Mouse (Mus musculus) frontal cortex, postnatal 25 days (tissue): Measurements from ENCODE around the gene Rab43.

ENCODE experiments used
- DNase-seq, 2 experiments: peaks; one replicate each; pipeline ENCODE4 v3.0.0; 2022; ENCODE audit warnings: low spot score in 2 of 2

Rab43 gene

DNA sequence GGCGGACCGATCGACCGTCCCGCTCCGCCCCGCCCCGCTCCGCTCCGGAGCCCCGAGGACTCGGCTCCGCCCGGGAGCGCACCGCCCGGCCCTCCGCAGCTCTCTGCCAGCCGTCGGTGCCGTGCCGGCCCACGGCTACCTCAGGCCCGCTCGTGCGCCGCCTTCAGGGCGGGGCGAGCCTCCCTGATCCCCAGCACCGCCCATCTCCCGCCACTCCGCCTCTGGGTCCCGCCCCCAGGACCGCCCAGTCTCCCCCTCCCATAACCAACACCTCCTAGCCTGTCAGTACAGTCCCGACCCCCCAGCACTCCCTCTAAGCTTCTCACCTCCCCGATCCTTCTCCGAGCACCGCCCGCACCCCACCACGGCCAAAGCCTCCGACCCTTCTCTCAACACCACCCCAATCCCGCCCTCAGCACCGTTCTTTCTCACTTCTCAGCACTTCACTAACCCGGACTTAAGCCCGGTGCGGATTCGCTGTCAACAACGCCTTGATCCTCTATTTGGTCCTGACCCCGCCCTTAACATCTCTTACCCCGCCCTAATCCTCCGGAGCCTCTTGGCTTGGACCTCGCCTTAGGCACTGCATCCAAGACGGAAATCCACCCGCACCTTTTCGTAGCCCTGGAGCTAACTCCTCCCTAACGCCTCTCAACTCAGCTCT lies at the start of gene Rab43:
TSS of gene Rab43 (minus strand) at position 490 of the 664 bp plus-strand sequence.
- DNase-seq = peak; percentile 65 to 81

- DNase-seq = no peak
Observed at GRCm38 (mm10) chr6:87857071-87857470, 45.1 kb upstream of the Rab43 start.

DNA sequence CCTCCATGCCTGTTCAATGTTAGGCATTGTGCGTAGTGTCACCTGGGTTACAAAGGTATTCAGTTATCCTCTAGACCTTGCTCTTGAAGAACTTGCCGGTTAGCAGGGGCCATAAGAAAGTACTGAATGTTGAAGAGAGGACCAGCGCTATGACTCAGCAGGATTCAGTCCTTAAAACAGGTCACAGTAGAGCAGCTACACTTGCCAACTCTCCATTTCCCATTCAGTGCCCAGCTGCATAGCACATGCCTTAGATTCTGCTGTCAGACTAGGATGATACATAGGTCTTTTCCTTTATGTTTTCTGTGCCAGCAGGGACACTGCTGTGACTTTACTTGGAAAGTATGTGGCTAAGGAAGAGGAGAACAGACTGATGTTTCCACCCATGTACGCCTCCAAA lies 41.5 kb upstream of the Rab43 start:
- DNase-seq = no peak

DNA sequence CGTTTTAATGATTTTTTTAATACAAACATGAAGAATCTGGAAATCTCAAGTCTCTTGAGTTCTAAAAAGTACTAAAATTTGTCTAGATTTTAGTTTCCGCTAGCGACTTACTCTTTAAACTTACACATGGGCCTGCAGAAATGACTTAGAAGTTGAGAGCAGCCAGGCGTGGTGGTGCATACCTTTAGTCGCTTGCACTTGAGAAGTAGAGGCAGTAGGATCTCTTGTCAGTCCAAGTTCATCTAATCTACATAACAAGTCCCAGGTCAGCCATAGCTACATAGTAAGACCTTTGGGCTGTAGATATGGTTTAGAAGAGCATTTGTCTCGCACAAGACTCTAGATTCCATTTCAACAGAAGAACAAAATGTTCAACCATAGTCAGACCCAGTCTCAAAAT lies 39.9 kb upstream of the Rab43 start:
- DNase-seq = no peak

GRCm38 (mm10) chr6:87850900-87851614 lies 39.1 kb upstream of the Rab43 start, which contains the start of gene Cnbp:
Cnbp (minus strand) TSS chr6:87851106.
- DNase-seq = peak; percentile 90 to 94

GRCm38 (mm10) chr6:87850155-87850899 lies 38.4 kb upstream of the Rab43 start:
- DNase-seq = peak in 1 of 2 experiments; percentile 31

GRCm38 (mm10) chr6:87849780-87850154 lies 37.8 kb upstream of the Rab43 start:
- DNase-seq = no peak

GRCm38 (mm10) chr6:87846813-87847212 lies 34.8 kb upstream of the Rab43 start:
- DNase-seq = no peak

DNA sequence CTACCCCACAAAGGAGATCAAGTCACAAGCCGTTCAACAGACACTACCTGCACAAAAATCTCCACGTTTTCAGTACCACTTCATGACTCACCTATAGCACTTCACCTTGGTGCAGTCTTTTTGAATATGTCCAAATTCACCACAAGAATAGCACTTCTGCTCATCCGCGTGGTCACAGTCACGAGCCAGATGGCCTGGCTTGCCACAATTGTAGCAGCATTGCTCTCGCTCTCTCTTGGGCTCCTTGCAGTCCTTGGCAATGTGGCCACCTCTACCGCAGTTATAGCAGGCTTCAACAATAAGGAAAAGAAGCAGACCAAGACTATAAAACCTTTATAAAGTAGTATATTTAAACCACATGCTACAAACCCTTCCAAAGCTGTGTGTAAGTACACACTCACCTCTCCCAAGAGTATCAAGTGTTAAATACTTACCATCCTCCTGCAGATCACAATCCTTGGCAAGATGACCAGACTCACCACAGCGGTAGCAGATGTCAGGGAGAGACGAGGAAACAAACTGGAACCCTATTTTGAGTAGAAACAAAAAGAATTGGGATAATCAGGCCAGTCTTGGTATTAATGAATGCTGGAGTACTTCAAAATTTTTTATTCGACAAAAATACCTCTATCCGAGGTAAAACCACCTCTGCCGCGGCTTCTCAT lies 33.2 kb upstream of the Rab43 start:
- no peak for DNase-seq

DNA sequence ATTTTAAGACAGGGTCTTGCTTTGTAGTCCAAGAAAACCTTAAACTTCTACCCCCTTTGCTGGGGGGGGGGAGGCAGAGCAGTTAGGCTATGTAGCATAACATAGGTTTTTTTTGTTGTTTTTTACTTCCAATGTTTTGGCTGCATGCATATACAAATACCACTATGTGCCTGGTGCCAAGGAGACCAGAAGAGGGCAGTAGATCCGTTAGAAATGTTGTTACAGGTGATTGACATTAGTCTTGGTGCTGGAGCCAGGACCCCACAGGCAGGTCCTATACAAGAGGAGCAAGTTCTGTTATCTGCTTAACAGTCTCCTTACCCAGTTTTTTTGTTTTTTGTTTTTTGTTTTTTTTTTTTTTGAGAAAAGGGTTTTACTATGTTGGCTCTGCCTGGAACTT lies 30.3 kb upstream of the Rab43 start:
- no peak for DNase-seq

- DNase-seq = no peak
Observed at GRCm38 (mm10) chr6:87841635-87842034, 29.7 kb upstream of the Rab43 start.

DNA sequence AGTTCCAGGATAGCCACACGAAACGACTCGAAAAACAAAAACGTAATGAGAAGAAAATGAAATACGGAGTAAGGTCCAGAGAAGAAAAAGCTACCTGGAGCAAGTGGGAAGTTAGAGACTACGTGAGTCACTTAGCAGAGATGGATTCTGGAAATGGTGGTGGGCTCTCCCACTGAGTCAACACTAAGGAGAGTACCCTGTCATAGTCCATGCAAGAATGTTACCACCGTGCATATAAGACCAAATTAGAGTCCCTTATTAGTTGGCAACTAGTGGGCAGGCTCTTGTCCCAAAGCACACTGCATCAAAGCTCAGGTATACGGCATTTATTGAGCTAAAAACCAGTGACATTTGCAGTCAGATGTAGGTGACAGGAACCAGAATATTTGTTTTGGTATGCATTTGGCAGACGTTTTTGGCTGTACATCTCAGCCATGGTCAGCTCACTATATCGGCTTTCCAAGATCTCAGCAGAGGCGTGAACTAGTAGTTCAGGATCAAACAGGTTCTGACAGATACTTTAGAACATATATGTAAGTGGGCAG lies 27.9 kb upstream of the Rab43 start:
- no peak for DNase-seq

DNA sequence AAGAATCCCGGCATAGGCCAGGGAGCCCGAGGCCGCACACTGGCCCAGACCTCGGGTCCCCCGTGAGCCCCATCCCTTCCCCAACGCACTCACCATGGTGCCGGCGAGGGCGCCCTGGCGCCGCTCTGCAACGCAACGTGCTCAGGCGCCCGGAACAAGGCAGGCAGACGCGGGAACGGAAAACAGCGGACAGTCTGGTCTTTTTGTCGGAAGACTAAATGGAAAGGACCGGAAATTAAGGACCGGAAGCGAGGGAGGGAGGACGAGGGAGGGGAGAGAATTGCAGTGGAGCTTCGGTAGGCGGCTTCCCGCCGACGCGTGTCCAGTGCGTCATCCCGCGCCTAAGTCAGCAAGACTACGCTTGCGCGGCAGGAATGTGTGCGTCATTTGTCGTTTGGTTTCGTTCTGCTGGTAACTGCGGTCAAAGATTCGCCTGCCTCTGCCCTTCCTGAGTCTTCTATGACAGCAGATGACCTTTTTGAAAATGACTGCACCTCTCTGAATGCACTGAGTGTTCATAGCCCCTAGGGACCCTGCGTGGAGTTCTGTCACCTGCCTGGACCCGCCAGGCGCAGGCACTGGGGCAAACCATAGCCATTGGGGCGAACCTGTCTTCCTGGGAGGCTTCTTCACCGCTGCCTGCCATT lies 26.7 kb upstream of the Rab43 start, which contains the start of gene Isy1:
TSS of gene Isy1 (minus strand) at position 248 of the 647 bp plus-strand sequence.
- DNase-seq = peak; percentile 91 to 95

DNA sequence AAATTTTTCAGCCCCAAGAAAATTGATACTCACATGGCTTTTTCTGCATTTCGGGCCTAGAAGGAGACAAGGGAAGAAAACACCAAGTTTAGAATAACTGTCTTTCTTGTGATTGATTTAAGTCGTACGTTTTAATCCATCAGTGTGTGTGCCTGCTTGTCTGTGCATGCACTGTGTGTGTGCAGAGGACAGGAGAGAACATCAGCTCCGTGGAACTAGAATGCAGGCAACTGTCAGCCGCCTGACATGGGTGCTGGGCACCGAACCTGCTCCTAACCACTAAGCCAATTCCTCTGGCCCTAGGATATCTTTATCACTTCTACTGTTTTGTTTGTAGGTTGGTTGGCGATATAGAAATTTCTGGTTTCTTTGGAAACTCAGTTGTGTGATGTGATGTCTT lies 23.7 kb upstream of the Rab43 start, which contains the start of gene Gm45140:
TSS of gene Gm45140 (minus strand) at position 101 of the 400 bp plus-strand sequence.
- DNase-seq = no peak

GRCm38 (mm10) chr6:87820366-87820765 lies 8.4 kb upstream of the Rab43 start:
- no peak for DNase-seq

DNA sequence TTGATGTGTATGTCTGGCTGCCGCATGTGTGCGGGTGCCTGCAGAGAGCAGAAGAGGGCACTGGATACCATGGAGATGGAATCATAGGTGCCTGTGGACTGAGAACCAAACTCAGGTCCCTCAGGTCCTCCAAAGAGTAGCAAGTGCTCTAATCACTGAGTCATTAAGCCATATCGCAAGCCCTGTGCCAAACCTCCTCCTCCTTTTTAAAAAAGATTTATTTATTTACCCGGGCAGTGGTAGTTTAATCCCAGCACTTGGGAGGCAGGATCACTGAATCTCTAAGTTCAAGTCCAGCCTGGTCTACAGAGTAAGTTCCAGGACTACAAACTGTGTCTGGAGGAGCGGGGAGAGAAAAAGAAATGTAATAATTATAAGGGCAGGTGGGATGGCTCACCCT lies 2.5 kb upstream of the Rab43 start:
- no peak for DNase-seq

GRCm38 (mm10) chr6:87812656-87813055 lies 692 bp upstream of the Rab43 start:
- DNase-seq = no peak

DNA sequence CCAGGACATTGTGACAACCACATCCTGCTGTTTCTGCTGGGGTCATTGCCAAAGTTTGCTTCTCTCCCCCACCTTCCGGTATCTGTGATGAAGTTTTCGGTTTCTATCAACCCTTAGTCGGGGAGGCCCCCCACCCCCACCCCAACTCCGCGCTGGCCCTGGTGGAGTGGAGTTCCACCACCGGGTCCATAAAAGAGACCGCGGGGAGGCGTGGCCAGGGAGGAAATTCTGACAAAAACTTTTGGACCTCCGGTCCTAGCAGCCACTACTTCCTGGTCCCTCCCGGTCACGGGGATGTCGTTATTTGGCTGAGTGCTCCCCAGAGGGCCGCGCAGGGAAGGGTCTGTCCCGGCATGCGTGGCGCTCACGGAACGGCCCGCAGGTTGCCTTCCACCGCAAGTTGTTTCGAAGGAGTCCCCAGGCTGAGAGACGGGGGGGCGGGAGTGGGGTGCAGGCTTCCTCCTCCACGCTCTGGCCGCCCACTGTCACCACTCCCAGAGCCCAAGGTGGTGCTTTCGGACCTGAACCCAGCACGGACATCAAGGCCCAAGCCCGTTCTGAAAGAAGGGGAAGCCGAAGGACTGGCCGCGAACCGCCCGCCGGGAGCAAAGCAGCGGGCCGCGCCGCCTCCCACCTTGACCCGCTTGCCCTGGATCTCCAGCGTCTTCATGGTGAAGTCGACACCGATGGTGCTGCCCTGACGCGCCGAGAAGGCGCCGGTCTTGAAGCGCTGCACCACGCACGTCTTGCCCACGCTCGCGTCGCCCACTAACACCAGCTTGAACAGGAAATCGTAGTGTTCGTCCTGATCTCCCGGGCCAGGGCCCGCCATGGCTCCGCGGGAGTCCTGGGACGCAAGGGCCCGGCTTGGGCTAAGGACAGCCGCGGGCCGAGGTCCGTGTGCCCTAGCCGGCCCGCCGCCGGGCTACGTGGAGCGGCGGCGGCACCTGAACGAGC lies 973 bp downstream of the Rab43 start:
- DNase-seq = peak in 1 of 2 experiments; percentile 16

- DNase-seq = no peak
Observed at GRCm38 (mm10) chr6:87810311-87810710, 1.7 kb downstream of the Rab43 start.

- DNase-seq = no peak
Observed at GRCm38 (mm10) chr6:87809651-87810161, 2.3 kb downstream of the Rab43 start.
